Mouse (Mus musculus): ENCODE measurements at regions not wholly inside any gene's neighbourhood (a gene's known extent, or its start where the extent isn't known, plus 50 kb on each side); places are given as distances from the start of the nearest gene placed in this dataset.

GRCm38 (mm10) chr15:65733326-65733725 lies 718.6 kb upstream of the Gm21961 start:
- DNase-seq (ENCODE audit: low spot score): no peak

GRCm38 (mm10) chr15:65731308-65731707 lies 716.6 kb upstream of the Gm21961 start:
- DNase-seq (ENCODE audit: low spot score): peak; percentile 70

GRCm38 (mm10) chr15:65727061-65727460 lies 712.4 kb upstream of the Gm21961 start:
- DNase-seq (ENCODE audit: low spot score): peak; percentile 82

GRCm38 (mm10) chr15:65726271-65726670 lies 711.6 kb upstream of the Gm21961 start:
- DNase-seq (ENCODE audit: low spot score): no peak

- DNase-seq (ENCODE audit: low spot score): peak; percentile 16
Observed at GRCm38 (mm10) chr15:65703559-65703958, 688.9 kb upstream of the Gm21961 start.

GRCm38 (mm10) chr15:65701510-65701909 lies 686.8 kb upstream of the Gm21961 start:
- no peak for DNase-seq (ENCODE audit: low spot score)

GRCm38 (mm10) chr15:65698596-65698995 lies 683.9 kb upstream of the Gm21961 start:
- DNase-seq (ENCODE audit: low spot score): no peak
